Mouse (Mus musculus) intestine, embryonic 16.5 days (tissue): ENCODE measurements around the gene Serpinf2. TPM values are rescaled to one million over a fixed set of nuclear protein-coding genes. Genes with fewer than 3 reads are reported as not detected.

Experiments
- ATAC-seq: fragments of 200-750 bp; cut with Nextera tagmentation; 2 replicates; pipeline ENCODE4 v1.8.0; 2017; ENCODE audit warnings: moderate TSS enrichment, moderate library complexity
- H3K27ac ChIP-seq: fragments of 300-500 bp; sonication (generic); 2 replicates; pipeline ENCODE4 v1.5.1; 2014; ENCODE audit warnings: mild to moderate bottlenecking, low read length
- H3K27me3 ChIP-seq: fragments of 300-500 bp; sonication (generic); replicated peaks from 2 replicates; pipeline ENCODE4 v1.6.1; 2014; ENCODE audit warnings: low read length, control low read depth, mixed read lengths; ENCODE audit not compliant: control insufficient read depth, insufficient read depth
- H3K36me3 ChIP-seq: fragments of 300-500 bp; sonication (generic); 2 replicates; pipeline ENCODE4 v1.6.1; 2014; ENCODE audit warnings: low read length, control low read depth; ENCODE audit not compliant: control insufficient read depth, insufficient read depth
- H3K4me1 ChIP-seq: fragments of 300-500 bp; sonication (generic); 2 replicates; pipeline ENCODE4 v1.6.1; 2014; ENCODE audit warnings: low read length, control low read depth, mixed read lengths; ENCODE audit not compliant: control insufficient read depth, insufficient read depth
- H3K4me2 ChIP-seq: fragments of 300-500 bp; sonication (generic); 2 replicates; pipeline ENCODE4 v1.6.1; 2014; ENCODE audit warnings: low read depth, low read length, control low read depth
- H3K4me3 ChIP-seq: fragments of 300-500 bp; sonication (generic); 2 replicates; pipeline ENCODE4 v1.5.1; 2014; ENCODE audit warnings: mild to moderate bottlenecking, low read length
- H3K9ac ChIP-seq: fragments of 300-500 bp; sonication (generic); 2 replicates; pipeline ENCODE4 v1.6.1; 2014; ENCODE audit warnings: low read depth, low read length
- H3K9me3 ChIP-seq: fragments of 300-500 bp; sonication (generic); 2 replicates; pipeline ENCODE4 v1.6.1; 2016; ENCODE audit warnings: low read length, control low read depth; ENCODE audit not compliant: control insufficient read depth
- WGBS: fragments of 180-500 bp; shearing (Covaris S2); extraction: QIAGEN DNeasy Blood & Tissue Kit; methylation state at CpG from one replicate; pipeline ENCODE4 v1.1.7; 2014; 5-methylcytosine and 5-hydroxymethylcytosine counted together
- polyA plus RNA-seq: library from polyadenylated mRNA; unstranded; fragments of >200 nt; fragmentation: Nextera tagmentation; extraction: Ambion mirVana; gene quantifications from 2 replicates; pipeline ENCODE4 v1.2.1, GENCODE M21; 2015

The Serpinf2 gene
- polyA plus RNA-seq, 1 experiment from 2014 or later = 32.8 TPM

DNA sequence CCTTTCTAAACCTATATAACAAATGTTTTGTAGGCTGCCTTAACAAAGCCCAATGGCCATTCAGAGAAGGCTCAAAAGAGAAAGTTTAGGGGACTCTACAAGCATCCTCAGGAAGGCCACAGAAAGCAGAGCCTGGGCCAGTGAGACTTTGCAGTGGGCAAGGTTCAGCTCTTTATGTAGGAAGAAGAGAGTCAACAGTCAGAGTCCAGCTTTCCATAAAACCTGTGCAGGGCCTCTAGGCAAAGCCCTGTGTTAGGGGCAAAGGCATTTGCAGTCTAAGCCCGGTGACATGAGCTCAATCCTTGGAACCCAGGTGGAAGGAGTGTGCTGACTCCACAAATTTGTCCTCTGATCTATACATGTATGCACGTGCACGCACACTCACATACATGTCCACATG lies 14.9 kb downstream of the Serpinf2 start:
- H3K4me1 ChIP-seq = peaks cover 3% of the 10 kb centered on the region; the same call in 1 of the 2 replicates
- no peaks in the 10 kb centered on the region for H3K27me3 ChIP-seq
- no peaks in the 10 kb centered on the region for H3K36me3 ChIP-seq
- H3K9me3 ChIP-seq = no peaks in the 10 kb centered on the region
- H3K4me3 ChIP-seq = no peak overlapping the region
- no peak overlapping the region for H3K9ac ChIP-seq
- 80% methylated on average over 3 of the region's 3 CpGs for WGBS
- H3K27ac ChIP-seq = 0 out of 2 replicates have a peak overlapping the region, but pooled peaks have one; percentile 2
- H3K4me2 ChIP-seq = no peak overlapping the region
- ATAC-seq = peak; percentile 85

DNA sequence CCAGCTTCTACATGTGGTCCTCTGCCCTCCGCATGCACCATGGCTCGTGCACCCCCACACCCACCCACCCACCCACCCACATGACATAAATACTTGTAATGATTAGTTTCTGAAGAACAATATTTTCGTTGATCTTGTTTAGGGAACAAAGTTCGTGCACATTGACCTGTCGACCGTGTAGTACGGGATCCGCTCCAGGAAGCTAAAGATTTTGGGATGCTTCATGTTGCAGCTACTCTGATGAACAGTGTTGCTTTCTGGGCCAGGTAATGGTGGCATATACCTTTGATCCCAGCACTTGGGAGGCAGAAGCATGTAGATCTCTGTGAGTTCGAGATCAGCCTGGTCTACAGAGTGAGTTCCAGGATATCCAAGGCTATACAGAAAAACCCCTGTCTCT lies 15.4 kb downstream of the Serpinf2 start:
- no peak overlapping the region for H3K9ac ChIP-seq
- no peak overlapping the region for H3K4me3 ChIP-seq
- H3K4me1 ChIP-seq = peaks cover 3% of the 10 kb centered on the region; the same call in 1 of the 2 replicates
- H3K9me3 ChIP-seq = no peaks in the 10 kb centered on the region
- no peaks in the 10 kb centered on the region for H3K36me3 ChIP-seq
- H3K4me2 ChIP-seq = no peak overlapping the region
- H3K27ac ChIP-seq = no peak overlapping the region
- 83% methylated on average over 9 of the region's 9 CpGs for WGBS
- H3K27me3 ChIP-seq = no peaks in the 10 kb centered on the region
- no peak for ATAC-seq

DNA sequence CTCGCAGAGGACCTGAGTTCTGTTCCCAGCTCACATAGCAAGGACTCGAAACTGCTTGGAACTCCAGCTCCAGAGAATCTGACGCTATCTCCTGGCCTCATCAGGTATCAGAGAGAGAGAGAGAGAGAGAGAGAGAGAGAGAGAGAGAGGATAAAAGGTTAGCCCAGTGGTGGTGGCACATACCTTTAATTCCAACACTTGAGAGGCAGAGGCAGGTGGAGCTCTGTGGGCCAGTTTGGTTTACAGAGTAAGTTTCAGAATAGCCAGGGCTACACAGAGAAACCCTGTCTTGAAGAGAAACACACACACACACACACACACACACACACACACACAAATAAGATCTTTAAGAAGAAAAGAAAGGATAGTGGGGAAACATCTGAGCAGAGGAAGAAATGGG lies 16.3 kb downstream of the Serpinf2 start:
- peaks cover 3% of the 10 kb centered on the region; the same call in 1 of the 2 replicates for H3K4me1 ChIP-seq
- no peaks in the 10 kb centered on the region for H3K27me3 ChIP-seq
- H3K36me3 ChIP-seq = no peaks in the 10 kb centered on the region
- no peak overlapping the region for H3K4me2 ChIP-seq
- 87% methylated on average over 3 of the region's 3 CpGs for WGBS
- H3K9ac ChIP-seq = no peak overlapping the region
- no peak overlapping the region for H3K27ac ChIP-seq
- ATAC-seq = no peak
- H3K9me3 ChIP-seq = no peaks in the 10 kb centered on the region
- H3K4me3 ChIP-seq = no peak overlapping the region

DNA sequence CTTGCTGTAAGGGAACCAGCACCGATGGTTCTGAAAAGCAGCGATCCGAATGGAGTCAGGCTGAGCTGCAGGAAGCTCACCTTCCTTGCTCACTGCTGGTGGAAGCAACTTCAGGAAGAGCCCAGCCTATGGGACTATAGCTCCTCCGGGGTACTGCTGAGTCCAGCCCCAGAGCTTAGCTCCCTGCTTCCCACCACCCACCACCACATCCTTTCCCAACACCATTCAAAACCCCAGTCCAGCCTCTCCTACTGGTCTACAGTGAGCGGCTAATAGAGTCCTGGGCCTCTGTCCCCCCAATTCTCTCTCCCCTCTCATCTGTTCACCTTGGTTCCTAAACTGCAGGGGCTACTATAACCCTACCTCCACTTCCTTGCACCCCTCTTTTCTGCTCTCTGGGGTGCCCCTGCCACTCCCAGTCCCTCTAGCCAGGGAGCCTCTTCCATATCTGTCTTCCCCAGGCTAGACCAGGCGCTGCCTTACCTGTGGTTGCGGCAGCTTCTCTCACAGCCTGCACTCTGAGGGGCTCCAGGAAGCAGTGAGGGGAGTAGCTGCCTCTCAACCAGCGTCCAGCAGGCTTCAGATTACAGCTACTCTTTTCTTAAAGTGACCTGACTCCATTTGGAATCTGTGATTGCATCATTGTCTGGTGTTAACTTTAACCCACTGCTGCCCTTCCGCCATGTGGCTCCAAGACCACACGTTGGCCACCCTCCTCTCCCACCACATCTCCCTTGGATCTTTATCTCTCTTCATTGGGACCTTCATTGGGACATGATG lies 17.2 kb downstream of the Serpinf2 start, which contains the start of gene Serpinf1:
TSS of gene Serpinf1 (minus strand) at position 689 of the 780 bp plus-strand sequence.
- Histone ChIP-seq H3K27ac (no peak within 1 kb of the TSS), H3K27me3 (no peaks in the 10 kb centered on the region), H3K4me2 (peak within 1 kb of the TSS; percentile 39), H3K9me3 (no peaks in the 10 kb centered on the region), H3K4me3 (peak within 1 kb of the TSS; percentile 36), H3K36me3 (no peaks in the 10 kb centered on the region), H3K9ac (peak within 1 kb of the TSS; percentile 59), H3K4me1 (peaks cover 3% of the 10 kb centered on the region; the same call in 1 of the 2 replicates)
- 42% methylated on average over 10 of the region's 10 CpGs for WGBS
- 0 out of 2 replicates have a peak, but pooled peaks have one; percentile 8 for ATAC-seq

DNA sequence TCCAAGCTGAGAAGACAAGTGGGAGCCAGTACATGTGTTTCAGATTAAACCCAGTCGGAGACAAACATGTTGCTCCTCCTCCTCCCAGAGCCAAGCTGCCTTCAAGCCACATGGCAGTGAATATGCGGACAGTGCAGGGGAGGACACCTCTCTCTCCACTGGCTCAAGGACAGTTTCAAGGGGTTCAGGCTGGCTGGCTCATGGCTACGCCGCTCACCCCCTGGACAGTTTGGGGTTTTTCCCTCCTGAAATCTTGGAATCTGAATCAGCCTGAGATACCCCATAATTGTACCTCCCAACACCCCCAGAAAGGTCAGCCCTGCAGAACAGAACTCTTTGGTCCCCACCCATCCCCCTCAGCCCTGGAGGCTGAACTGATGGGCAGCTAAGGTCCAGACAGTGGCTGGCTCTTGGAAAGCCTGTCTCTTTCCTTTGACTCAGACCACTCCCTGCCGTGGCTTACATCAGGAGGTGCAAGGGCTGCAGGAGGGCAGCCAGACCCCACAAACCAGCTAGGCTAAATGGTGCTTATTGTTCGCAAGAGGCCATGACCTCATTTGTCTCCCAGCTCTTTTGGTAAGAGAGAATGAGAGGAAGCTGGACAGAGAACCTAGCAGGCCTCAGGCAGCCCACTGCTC lies 17.9 kb downstream of the Serpinf2 start:
- Histone ChIP-seq H3K4me1 (peaks cover 3% of the 10 kb centered on the region; the same call in 1 of the 2 replicates), H3K9ac (peak overlapping the region; percentile 59), H3K9me3 (no peaks in the 10 kb centered on the region), H3K27ac (no peak overlapping the region), H3K36me3 (no peaks in the 10 kb centered on the region), H3K4me2 (peak overlapping the region; percentile 39; the same call in 1 of the 2 replicates), H3K4me3 (no peak overlapping the region), H3K27me3 (no peaks in the 10 kb centered on the region)
- 61% methylated on average over 6 of the region's 6 CpGs for WGBS
- ATAC-seq = 0 out of 2 replicates have a peak, but pooled peaks have one; percentile 29

DNA sequence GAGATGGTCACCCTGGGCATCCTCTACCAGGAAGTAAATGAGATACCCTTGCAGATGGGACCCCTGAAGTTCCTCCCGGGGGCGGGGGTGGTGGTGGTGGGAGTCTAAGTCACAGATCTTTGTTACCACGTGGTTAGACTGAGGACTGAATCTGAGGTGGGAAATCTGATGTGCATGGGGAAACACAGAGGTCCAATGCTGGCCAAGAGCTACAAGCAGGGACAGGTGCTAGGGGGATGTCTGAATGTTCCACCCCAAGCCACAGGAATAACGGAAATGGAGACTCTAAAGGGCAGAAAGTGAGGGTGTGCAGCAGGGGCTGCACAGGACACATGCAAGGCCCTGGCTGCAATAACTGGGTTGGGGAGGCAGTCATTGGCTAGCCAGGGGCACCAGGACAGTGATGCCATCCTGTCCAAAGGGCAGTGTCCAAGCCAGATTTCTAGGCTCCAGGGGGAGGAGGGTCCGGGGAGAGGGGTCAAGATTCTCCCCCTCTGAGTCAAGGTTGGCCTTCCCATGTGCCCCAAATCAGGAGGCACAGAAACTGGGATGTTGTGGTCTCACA lies 18.5 kb downstream of the Serpinf2 start:
- Histone ChIP-seq H3K36me3 (no peaks in the 10 kb centered on the region), H3K9ac (no peak overlapping the region), H3K9me3 (no peaks in the 10 kb centered on the region), H3K27me3 (no peaks in the 10 kb centered on the region), H3K4me1 (peaks cover 3% of the 10 kb centered on the region; the same call in 1 of the 2 replicates), H3K27ac (no peak overlapping the region), H3K4me2 (no peak overlapping the region), H3K4me3 (no peak overlapping the region)
- ATAC-seq = no peak
- 65% methylated on average over 5 of the region's 5 CpGs for WGBS

DNA sequence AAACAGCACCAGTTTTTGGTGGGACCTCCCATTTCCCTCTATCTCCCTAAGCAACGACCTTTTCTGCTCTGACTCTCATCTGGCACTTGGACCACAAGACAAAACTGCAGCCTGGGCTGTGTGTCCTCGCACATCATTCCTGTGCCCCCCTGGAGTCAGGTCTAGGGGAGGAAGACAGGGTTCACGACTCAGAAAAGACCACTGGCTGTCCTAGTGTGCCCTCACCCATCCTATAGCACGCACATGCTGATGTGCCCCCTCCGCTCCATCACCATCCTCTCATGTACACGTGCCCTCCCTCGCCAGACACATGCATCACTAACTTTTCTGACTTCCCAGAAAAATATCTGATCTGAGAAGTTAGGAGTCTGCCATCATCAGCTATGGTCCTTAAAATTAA lies 19.4 kb downstream of the Serpinf2 start:
- peaks cover 3% of the 10 kb centered on the region; the same call in 1 of the 2 replicates for H3K4me1 ChIP-seq
- H3K27ac ChIP-seq = no peak overlapping the region
- no peaks in the 10 kb centered on the region for H3K36me3 ChIP-seq
- no peak for ATAC-seq
- 79% methylated on average over 7 of the region's 7 CpGs for WGBS
- no peak overlapping the region for H3K4me2 ChIP-seq
- H3K27me3 ChIP-seq = no peaks in the 10 kb centered on the region
- no peak overlapping the region for H3K4me3 ChIP-seq
- H3K9ac ChIP-seq = no peak overlapping the region
- no peaks in the 10 kb centered on the region for H3K9me3 ChIP-seq

DNA sequence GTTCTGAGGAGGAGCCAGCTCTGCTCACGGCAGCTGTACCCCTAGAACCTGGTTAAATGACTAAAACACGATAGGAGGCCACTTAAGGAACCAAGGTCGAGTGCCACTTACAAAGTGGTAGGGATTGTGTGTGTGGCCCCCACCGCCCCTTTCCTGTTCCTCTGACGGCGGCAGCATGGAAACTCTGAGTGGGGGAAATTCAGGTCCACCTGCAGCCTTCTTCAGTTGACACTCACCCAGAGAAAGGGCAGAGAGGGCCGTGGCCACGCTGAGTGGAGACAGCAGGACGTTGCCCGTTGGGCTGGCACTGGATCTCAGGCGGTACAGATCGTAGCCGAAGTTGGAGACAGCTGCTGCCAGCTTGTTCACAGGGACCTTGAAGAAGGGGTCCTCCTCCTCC lies 23.4 kb downstream of the Serpinf2 start:
- Histone ChIP-seq H3K4me1 (no peaks in the 10 kb centered on the region), H3K9me3 (no peaks in the 10 kb centered on the region), H3K9ac (no peak overlapping the region), H3K27ac (no peak overlapping the region), H3K4me3 (no peak overlapping the region), H3K4me2 (no peak overlapping the region), H3K36me3 (no peaks in the 10 kb centered on the region), H3K27me3 (no peaks in the 10 kb centered on the region)
- 87% methylated on average over 13 of the region's 13 CpGs for WGBS
- no peak for ATAC-seq

DNA sequence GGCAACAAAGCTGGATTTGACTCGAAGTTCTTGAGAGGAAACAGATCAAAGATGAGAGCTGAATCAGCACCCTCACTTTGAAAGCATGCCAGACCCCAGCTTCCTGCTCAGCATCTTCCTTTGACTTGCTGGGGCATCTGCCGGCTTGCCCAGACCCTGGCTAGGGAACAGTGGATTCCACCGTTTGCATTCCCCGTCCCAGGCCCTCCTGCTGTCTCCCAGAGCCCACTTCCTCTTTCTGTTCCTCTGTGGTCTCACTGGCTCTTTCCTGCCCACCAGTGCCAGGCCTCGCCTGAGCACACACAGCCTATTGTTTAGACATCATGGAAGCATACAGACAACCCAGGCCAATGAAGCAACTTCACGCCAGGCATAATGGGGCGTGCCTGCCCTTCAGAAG lies 24.3 kb downstream of the Serpinf2 start:
- Histone ChIP-seq H3K9ac (0 out of 2 replicates have a peak overlapping the region, but pooled peaks have one; percentile 28), H3K27ac (no peak overlapping the region), H3K4me2 (no peak overlapping the region), H3K27me3 (no peaks in the 10 kb centered on the region), H3K9me3 (no peaks in the 10 kb centered on the region), H3K4me1 (no peaks in the 10 kb centered on the region), H3K36me3 (no peaks in the 10 kb centered on the region), H3K4me3 (no peak overlapping the region)
- ATAC-seq = no peak
- 45% methylated on average over 7 of the region's 7 CpGs for WGBS
